In the genomic region with DNA sequence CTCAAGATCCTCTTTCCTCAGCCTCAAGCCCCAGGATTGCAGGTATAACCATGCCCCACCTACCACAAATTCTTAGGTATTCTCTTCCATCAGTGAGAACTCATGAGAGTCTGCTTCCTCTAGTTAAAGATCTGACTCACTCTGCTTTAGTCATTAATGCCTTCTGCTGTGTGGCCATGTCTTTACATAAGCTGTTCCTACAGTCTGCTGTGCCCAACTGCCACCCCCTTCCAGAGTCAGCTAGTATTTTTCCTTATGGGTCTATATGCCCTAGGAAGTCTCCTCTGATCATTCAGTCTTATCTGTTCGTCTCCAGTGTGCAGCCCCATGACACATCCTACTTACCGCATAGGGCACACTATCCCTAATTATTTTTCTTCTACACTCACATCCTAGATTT, we compare ENCODE assay signal across 13 mouse cellular contexts.
"Had no signal": no experiment of that assay in that cellular context is flagged by ENCODE, and none has a peak within 500 bp of the region (broad histone marks: within the 10 kb centered on the region; RNA-seq: fewer than 3 reads in every experiment).

No protein-coding gene starts in this region.

- H3K4me3 ChIP-seq: limb, embryonic 10.5 days; liver, embryonic 15.5 days; megakaryocyte, embryonic 14.5 days; midbrain, embryonic 15.5 days; neural tube, embryonic 13.5 days had no signal

- H3K4me2 ChIP-seq: liver, embryonic 11.5 days; liver, embryonic 15.5 days; midbrain, embryonic 11.5 days; midbrain, embryonic 15.5 days; neural tube, embryonic 13.5 days had no signal

- DNase-seq: kidney, adult 8-10 months; kidney, postnatal 25 days; lung, adult 2 months; lung, postnatal 10 days; thymus, adult 18-20 months; thymus, postnatal 14 days had no signal

- H3K27me3 ChIP-seq: liver, embryonic 15.5 days; midbrain, embryonic 15.5 days; neural tube, embryonic 13.5 days had no signal

- H3K36me3 ChIP-seq: limb, embryonic 10.5 days; liver, embryonic 15.5 days; midbrain, embryonic 15.5 days; neural tube, embryonic 13.5 days had no signal
